Mouse (Mus musculus) gastrocnemius, postnatal 25 days (tissue): ENCODE results near the gene Prok1. TPM values are rescaled to one million over a fixed set of nuclear protein-coding genes. Genes with fewer than 3 reads are reported as not detected.

ENCODE experiments used
- DNase-seq: peaks from one replicate; pipeline ENCODE4 v3.0.0; 2022
- long read RNA-seq, 2 experiments: library from polyadenylated mRNA; stranded (forward); transcript quantifications; one replicate each; pipeline ENCODE4 v2.0.0; 2021
- total RNA-seq, 2 experiments: library from RNA; stranded (reverse); gene quantifications; 1 replicate in 1 of 2; 2 replicates in 1 of 2; pipeline ENCODE4 v1.2.3; 2021

Prok1 gene
- not detected for total RNA-seq
- long read RNA-seq, experiment 1, result 0 reads
- long read RNA-seq, experiment 2, result 0 reads

DNA sequence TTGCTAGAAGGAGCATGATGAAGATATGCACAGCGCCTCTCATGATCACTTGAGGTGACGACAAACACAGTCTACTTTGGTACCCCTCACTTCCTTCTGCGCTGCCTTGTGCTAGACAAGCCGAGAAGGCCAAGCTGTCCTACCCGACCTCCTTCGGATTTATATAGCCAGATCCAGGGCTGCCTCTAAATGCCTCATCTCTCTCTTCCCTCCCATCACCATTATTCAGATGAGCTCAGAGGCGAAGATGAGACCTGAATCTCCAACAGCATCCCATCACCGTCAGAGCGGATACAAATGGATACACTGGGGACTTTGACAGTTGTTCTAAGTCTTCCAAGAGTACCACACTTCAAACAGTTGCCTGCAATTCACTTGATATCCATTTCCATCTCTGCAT is at the start of gene Prok1:
TSS of gene Prok1 (minus strand) at position 101 of the 400 bp plus-strand sequence.
- DNase-seq, result no peak

DNA sequence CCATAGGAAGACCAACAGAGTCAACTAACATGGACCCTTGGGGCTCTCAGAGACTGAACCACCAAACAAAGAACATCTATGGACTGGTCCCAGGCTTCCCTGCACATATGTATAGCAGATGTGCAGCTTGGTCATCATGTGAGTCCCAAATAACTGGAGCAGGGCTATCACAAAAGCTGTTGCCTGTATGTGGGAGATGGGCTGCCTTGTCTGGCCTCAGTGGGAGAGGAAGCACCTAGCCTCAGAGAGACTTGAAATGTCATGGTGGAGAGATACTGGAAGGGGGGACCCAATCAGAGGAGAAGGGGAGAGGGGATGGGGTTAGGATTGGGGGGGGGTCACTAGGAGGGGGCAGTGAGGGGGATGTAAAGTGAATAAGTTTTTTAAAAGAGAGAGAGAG is 47.8 kb upstream of the Prok1 start:
- no peak for DNase-seq

DNA sequence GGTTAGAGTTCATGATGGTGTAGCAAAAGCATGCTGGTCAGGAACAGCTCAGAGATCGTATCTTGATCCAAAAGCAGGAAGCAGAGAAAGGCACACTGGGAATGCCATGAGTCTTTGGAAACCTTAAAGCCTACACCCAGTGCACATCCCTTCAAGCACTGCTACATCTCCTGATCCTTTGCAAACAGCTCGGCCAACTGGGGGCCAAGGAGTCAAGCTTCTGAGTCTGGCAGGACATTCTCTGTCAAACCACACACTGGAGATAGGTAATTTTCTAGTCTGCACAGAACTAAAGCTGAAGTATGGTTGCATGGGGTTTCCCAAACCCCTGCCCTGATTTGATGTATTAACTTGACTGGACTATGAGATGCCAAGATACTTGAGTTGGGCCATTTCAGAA is 46.6 kb upstream of the Prok1 start:
- no peak for DNase-seq

- DNase-seq, result peak; percentile 84
Observed at GRCm38 (mm10) chr3:107278479-107279269, 39.2 kb upstream of the Prok1 start, which contains the start of gene Lamtor5. TSS of gene Lamtor5 (plus strand) at chr3:107278858.

- DNase-seq, result no peak
Observed at GRCm38 (mm10) chr3:107276626-107277025, 37.1 kb upstream of the Prok1 start.

DNA sequence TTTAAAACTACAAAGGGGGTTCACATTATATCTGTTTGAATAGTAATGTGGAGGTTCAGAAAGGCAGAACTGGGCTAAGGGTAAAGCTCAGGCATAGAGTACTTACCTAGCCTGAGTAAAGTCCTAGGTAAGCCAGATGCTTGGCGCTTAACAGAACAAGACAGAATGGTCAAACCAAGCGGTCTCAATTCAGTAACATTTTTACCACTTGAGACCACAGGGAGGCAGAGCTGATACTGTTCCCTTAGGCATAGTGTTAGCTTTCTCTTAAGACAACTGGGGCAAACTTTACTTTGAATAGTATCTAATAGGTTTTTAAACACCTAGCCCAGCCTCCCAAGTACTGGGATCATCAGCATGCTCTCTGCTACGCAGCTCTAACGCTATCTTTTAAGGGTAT is 36.5 kb upstream of the Prok1 start:
- DNase-seq, result no peak

DNA sequence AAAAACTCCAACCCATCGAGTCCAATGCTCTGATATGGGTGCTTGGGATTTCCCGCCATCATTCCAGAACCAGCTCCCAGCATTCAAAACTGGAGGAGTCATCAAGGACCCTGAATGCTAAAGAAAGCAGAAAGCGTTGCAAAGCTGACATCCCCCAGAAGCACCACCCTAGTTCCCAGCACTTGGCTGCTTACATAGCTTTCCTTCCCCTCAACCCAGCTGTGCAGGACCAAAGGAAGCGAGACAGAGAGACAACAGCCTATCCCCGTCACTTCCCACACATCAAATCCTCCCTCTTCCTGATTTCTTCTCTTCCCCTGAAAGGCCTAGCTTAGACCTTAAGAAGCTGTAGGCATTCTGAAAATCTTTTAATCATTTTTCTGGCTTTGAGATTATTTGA is 35.8 kb upstream of the Prok1 start:
- DNase-seq, result no peak

- peak; percentile 53 for DNase-seq
Observed at GRCm38 (mm10) chr3:107273820-107274219, 34.3 kb upstream of the Prok1 start.

DNA sequence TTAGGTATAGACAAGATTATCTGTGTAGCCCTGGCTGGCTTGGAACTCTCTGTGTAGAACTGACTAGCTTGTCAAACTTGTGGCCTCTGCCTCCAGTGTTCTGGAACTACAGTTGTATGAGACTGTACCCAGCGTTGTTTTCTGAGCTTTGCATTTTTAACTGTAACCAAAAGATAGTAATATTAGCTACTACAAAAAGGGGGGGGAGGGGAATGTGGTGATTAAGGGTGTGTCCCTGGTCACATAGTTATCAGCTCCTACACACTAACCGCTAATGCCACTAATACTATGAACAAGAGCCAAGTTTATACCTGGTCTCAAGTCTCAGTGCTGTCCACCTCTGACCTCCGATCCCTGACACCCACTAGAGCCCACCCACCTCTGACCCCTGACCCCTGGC is 32.9 kb upstream of the Prok1 start:
- no peak for DNase-seq

DNA sequence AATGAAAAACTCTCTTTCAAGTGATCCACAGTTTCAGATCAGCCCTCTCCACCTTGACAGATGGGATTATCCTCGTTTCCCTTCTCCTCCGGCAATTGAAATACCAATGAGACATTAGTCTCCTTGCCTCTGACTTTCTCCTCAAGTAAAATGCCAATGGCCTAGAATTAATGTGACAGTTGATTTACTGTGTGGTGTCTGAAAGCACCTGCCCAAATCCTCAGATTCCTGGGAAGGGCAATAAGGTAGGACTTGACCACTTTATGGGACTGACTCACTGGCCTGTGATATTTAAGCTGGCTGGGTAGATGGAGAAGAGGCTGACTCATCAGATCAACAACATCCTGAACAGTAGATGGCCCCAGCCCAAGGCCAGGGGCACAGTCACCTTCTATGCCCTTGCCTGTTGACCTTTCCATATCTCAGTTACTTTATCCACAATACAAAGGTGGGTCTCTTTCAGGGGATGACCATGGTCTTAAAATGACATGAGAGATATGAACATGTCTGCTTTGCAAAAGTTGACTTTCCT is 27.4 kb upstream of the Prok1 start:
- DNase-seq, result no peak

- DNase-seq, result peak; percentile 59
Observed at GRCm38 (mm10) chr3:107261851-107262165, 22.3 kb upstream of the Prok1 start.

- DNase-seq, result peak; percentile 70
Observed at GRCm38 (mm10) chr3:107260956-107261850, 21.7 kb upstream of the Prok1 start.

DNA sequence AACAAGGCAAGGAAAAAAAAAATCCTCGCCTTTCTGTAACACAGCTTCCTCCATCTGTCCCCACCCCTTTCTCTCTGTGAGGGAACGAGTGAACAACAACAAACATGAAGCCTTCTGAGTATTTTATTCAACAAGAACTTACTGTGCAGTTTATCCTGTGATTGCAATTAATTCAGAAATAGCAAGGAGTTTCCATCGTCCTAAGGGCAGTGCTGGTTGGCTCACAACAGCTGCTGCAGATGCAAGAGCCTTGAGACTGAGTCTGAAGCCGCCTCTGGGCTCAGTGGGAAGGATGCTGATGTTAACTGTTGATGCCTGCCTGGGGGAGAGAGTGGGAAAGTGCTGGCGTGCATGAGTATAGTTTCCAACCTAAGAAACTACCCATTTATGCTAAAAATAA is 18.4 kb upstream of the Prok1 start:
- DNase-seq, result no peak

DNA sequence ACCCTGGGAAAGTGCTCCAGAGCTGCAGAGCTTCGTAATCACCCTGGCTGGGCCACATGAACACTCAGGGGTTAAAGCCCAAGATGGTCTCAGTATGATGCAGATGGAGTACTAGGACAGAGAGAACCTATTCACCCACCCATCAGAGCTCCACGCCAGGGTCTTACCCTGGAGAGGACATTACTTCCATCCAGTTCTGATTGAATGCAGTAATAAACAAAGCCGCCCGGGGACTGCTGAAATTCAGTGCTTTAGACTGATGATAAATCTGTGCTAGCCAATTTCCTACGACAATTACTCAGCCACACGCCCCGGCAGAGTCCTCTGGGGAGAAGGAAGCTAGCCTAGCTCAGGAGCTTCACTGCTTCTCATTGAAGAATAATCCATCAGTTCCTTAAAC is 17.2 kb upstream of the Prok1 start:
- DNase-seq, result peak; percentile 52

GRCm38 (mm10) chr3:107255992-107256391 is 16.5 kb upstream of the Prok1 start:
- DNase-seq, result no peak

- DNase-seq, result no peak
Observed at GRCm38 (mm10) chr3:107253925-107254324, 14.4 kb upstream of the Prok1 start.

GRCm38 (mm10) chr3:107252035-107252434 is 12.5 kb upstream of the Prok1 start:
- no peak for DNase-seq

- DNase-seq, result no peak
Observed at GRCm38 (mm10) chr3:107250320-107250719, 10.8 kb upstream of the Prok1 start.

GRCm38 (mm10) chr3:107249042-107249441 is 9.5 kb upstream of the Prok1 start:
- no peak for DNase-seq

GRCm38 (mm10) chr3:107246876-107247275 is 7.4 kb upstream of the Prok1 start:
- no peak for DNase-seq

DNA sequence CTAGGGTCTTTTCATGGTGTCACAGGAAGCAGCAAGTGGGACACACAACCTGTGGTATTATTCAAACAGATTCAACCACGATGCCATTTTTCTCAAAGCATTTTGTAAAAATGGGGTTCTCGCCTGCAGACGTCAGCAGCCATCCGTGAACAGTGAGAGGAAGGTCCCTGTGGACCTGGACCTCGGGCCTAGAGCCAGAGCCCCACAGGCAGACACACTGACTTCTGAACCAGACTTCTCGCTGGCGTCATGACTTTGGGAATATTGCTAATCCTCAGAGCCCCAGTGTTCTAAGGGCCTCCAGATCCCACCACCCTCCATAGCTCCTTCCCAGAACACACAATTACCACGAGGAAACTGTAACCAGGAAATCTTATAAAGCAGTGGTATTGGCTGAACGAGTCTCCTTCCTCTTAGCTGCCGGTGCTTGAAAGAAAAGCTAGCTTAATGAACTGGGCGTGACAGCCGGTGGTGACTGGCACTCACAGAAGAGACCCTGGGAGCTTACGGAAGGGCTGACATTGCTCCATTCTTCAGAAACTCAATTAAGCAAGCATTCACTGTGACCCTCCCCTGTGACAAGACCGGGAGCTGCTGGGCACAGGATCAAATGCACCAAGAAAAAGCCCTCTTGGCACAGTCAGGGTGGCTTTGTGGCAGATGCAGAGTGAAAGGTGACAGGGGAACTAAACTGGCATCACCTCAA is 2.0 kb upstream of the Prok1 start:
- no peak for DNase-seq

- DNase-seq, result no peak
Observed at GRCm38 (mm10) chr3:107238471-107238980, 981 bp downstream of the Prok1 start.
